Mouse (Mus musculus): ENCODE results near the gene Degs2.
"Not testable (repeated sequence)": the region's sequence is repeated elsewhere in the genome, so short reads cannot be mapped to it uniquely, and the experiment has no call there.

Gene Degs2

DNA sequence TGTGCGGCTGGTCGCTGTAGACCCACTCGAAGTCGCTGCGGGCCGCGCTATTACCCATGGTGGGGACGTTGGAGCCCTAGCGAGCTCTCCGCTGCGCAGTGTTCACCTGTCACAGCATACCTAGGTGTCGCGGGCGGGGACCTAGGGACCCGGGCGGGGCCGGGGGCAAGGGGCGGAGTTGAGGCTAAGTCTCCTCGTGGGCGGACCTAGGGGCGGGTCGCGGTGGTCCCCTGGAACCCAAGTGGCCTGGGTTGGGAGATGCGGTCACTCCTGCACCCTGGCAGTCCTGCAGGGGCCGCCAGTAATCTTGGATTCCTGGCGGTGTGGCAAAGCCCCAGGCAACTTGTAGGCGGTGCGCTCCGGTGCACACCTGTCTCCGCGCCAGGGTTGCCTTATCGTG is at the start of gene Degs2:
Gene Degs2, minus strand, starts transcription at position 131 of the 400 bp plus-strand sequence.
- peak; percentile 29 for DNase-seq

DNA sequence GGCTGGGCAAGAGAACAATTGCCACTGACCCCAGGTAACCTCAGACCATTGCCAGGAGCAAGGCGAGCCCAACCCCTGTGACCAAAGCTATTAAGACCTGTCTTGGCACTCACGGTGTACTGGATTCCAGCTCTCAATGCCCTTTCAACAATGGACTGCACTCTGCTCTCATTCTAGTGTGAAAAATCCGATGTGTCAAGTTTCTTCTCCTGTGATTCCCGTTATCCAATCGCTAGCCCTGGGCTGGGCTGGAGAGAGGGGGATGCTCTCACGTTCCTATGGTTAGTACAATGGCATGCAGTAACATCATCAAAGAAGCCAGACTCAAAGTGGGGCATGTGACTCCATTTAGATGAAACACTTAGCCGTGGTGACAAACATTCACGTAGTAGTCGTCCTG is 49.7 kb upstream of the Degs2 start:
- DNase-seq, result peak; percentile 62

DNA sequence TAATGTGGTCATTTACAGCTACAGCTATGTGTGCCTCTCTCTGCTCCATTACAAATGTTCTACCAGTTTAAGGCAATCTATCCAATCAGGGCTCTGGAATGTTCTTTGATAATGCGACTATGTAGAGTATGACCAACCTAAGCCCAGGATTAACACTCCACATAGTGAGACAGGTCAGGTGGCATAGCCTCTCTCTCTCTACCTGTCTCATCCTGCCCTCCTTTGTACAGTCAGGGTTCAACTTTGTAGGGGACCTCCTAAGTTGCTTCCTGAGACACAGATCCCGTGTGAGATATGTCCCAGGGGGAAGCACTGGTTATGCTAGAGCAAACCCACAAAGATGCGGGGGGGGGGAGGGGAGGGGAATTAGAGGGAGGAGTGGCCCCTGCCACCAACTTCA is 48.1 kb upstream of the Degs2 start:
- DNase-seq, result no peak

DNA sequence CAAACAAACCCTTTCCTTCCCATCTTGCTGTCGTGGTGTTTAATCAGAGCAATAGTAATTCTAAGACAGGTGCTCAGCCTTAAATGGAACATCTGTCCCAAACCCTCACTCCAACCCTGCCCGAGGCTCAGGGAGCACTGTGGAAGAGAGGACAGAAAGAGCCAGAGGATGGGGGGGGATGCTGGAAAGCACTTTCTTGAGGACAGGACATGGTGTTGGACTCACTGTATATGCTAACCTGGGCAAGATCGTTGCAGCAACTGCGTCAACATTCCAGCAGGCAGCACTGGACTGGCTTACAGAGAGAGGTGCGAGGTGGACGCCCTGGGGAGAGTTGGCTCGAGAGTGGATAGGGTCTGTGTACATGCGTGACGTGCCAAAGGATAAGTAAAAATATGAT is 47.3 kb upstream of the Degs2 start:
- no peak for DNase-seq

DNA sequence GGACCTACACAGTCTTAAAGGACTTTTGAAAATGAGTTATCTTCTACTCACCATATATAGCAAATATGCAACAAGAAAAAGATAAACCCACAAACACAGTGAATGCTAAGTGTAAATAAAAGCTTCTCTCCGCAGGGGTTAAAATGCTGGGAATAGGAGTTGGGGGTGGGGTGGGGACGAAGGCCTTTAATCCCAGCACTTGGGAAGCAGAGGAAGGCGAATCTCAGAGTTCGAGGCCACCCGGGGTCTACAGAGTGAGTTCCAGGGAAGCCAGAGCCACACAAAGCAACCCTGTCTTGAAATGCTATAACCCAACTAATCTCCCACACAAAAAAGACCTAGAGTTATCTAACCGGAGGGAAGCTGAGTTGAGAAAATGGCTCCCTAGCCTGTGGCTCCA is 46.9 kb upstream of the Degs2 start:
- DNase-seq, result no peak

DNA sequence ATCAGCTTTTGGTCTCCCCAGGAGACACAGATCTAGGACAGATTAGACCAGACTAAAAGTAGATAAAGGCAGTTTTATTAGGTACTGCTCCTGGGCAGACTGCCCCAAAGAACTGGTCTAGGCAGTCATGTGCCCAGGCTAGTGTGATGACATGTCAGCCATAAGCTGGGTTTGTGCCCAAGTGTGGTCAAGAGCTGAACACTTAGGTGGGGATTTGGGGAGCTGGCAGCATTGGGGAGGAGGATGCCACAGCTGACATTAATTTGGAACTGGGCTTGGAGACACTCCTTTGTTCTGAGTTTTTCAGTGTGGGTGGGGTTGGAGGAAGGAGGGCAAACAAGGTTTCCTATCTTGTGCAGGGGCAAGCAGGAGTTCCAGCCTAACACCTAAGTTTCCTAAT is 43.9 kb upstream of the Degs2 start:
- no peak for DNase-seq

DNA sequence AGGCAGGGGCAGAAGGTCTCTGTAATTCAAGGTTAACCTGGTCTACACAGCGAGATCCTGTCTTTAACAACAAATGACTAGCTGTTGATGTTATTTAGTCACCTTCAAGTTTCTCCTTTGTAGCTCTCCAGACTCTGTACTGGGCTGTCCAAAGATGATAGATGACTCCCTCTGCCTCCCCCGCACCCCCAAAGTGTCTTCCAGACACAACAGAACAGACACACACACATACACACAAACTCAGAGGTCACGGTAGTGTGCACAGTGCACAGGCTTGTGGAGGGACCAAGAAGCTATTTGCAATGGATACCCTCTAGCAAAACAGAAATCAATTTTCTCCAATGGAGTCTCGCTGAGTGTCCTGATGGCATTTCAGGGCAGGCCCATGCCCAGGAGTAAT is 40.1 kb upstream of the Degs2 start:
- DNase-seq, result no peak

DNA sequence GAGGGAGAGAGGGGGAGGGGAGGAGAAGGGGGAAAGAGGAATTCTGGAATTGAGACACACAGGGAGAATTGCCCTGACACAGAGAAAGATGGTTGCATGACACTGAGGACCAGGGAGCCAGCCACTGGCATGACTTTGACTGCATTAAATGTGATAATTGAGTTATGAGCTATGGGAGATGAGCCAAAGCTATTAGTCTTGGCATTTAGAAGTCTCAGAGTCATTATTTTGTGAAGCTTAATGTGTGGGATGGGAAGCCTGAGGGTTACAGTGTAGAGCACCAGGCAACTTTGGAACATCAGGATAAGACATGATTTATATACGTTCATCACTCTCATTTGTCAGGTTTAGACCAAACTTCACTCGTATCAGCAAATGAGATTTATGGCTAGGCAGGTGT is 39.4 kb upstream of the Degs2 start:
- no peak for DNase-seq

DNA sequence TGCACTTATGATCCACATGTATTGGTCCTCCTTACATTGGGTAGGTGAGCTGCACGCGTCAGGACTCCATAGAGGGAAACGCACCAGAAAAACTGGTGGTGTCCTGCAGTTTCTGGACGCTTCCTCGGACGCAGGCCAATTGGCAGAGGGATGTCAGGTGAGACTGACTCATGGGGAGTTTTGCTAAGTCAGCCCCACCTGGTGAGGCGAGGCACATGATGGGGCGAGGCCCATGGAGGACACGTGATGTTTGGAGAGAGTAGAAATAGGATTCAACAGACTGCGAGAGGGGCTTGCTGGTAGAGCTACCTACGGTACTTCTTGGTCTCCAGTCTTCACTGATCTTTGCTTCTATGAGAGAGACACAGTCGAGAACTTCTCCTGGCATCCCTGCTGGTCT is 36.6 kb upstream of the Degs2 start:
- DNase-seq, result no peak

DNA sequence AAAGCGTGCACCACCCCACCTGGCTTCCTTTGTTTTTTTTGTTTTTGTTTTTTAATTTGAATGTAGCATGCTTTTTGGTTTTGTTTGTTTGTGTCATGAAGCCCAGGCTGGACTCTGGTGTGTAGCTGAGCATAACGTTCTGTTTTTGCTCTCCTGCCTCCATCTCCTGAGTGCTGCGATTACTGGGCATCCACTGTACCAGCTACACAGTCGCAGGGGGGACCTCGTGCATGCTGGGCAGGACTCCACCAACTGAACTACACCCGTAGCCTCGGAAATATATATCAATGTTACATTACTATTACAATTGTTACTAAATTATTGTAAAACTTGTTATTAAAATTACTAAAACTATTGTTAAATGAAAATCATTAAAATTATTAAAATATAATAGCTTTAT is 35.7 kb upstream of the Degs2 start:
- DNase-seq, result no peak

DNA sequence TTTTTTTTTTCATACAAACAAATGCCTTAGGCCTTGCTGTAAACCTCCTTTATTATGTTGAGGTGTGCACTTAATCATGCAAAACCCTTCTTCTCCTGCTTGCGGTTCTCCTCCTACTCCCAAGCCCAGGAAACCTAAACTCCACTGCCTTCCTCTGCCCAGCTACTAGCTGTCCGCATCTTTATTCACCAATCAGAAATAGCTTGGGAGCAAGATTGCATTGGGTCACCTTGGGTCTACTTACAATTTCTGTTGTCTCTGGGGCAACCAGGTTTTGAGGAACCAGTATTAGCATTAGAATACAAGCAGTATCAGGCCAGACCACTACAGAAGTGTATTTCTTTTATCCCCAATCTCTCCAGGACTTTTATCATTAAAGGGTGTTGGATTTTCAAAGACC is 32.3 kb upstream of the Degs2 start:
- DNase-seq, result no peak

DNA sequence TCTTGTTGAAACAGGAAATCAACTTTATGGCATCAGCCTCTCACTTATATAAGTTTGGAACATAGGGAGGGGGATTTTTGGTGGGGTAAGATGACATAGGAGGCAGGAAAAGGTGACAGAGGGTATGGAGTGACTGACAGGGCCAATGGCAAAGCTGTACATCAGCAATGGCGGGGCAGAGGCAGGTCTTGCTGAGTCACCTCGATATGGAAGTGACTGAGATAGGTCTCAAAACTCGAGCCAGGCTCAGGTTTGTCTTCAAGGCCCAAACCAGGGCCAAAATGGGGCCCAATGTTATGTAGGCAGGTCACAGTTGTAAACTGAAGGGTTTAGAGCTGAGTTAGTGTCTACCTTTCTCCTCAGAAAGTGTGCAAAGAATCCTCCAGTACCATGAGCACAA is 21.7 kb upstream of the Degs2 start:
- no peak for DNase-seq

DNA sequence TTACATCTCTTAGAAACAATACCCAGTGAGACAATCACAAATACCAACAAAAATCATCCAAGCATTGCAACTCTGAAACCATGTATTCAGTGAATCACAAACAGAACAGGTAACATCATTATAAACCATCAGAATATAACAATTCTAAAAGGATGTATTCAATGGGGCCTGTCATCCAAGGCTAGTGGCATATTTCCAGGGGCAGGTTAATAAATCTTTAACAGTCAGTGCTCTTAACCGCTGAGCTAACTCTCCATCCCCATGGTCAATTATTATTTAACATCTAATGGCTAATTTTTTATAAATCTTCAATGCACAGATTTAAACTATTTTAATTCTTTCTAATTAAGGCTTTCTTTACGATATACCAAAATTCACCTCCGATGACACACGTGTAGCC is 20.3 kb upstream of the Degs2 start:
- no peak for DNase-seq

DNA sequence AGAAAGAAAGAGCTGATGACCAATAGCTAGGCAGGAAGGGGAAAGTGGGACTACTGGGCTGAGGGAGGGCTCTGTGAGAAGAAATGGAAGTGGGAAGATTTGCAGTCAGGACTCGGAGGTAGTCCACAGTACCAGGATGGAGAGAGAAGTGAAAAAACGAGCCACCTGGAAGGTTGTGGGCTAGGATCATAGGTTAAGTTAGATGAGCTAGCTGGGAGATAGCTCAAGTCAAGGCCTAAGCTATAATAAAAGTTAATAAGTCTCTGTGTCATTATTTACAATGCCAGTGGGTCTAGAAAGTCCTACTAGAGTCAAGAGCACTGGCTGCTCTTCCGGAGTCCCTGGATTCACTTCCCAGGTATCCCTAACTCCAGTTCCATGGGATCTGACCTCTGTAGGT is 16.4 kb upstream of the Degs2 start:
- DNase-seq, result no peak

DNA sequence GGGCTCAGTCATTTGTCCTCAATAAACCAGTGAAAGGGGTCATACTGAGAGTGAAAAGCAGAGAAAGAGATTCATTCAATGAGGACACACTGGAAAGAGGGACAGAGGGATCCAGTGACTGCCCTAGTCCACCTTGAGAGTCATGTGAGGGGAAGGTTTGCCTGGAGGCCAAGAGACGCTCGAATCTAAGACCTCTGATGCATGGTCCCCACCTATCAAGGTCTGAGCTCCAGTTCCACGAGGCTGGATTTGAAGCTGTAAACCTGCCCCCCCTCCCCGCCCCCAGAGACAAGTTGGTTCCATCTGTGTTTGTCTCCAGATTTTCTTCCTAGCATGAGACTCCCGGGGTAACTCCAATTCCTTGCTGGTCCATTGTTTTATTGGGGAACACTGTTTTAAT is 13.7 kb upstream of the Degs2 start:
- DNase-seq, result no peak

DNA sequence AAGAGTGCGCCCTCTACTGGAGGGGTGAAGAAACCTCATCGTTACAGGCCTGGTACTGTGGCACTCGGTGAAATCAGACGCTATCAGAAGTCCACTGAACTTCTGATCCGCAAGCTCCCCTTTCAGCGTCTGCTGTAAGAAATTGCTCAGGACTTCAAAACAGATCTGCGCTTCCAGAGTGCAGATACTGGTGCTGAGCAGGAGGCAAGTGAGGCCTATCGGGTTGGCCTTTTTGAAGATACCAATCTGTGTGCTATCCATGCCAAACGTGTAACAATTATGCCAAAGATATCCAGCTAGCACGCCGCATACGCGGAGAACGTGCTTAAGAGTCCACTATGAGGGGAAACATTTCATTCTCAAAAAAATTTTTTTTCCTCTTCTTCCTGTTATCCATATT is 11.9 kb upstream of the Degs2 start:
- not testable (repeated sequence) for DNase-seq

DNA sequence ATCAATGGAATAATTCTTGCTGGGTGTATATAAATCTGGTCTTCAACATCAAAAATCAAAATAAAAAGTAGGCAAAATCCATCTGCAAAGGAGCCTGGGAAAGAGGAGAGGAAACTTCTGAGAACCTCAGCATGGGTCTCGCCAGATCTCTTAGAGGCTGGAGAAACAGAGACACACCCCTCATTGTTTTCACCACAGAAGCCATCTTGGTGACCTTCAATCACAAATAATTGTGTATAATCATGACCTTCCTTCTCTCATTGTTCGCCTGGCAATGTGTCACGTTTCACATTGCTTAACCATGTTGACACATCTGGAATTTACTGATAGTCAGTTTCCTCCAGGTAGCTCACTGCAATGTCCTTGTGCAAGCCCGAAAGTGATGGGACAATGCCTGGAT is 10.4 kb upstream of the Degs2 start:
- no peak for DNase-seq

DNA sequence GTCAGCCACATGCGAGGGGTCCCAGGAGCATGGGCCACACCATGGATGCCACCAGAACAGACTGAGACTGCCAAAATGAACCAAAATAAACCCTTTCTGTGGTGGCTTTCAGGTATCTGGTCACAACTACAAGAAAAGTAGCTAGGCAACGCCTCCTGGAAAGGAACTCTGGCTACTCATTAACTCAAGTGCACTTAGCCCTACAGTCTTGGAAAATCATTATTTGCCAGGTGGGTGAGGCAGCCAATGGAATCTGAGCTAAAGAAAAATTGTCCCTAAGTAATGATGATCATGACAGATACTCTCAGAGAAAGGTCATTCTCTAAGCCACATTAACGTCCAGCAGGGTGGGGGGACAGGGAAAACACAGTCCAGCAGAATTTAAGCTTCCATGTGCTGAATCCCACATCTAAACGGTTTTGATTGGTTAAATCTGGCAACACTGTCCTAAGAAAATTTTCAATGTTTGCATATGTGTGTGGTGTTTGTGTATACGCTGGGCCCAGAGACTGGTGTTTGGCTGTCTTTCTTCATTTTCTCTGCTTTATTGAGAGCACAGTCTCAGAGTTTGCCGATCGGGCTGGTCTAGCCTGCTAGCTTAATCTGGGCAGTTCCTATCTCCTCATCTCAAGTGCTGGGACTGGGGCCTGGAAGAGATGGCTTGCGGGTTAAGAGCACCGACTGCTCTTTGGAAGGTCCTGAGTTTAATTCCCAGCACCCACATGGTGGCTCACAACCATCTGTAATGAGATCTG is 8.9 kb upstream of the Degs2 start:
- no peak for DNase-seq

DNA sequence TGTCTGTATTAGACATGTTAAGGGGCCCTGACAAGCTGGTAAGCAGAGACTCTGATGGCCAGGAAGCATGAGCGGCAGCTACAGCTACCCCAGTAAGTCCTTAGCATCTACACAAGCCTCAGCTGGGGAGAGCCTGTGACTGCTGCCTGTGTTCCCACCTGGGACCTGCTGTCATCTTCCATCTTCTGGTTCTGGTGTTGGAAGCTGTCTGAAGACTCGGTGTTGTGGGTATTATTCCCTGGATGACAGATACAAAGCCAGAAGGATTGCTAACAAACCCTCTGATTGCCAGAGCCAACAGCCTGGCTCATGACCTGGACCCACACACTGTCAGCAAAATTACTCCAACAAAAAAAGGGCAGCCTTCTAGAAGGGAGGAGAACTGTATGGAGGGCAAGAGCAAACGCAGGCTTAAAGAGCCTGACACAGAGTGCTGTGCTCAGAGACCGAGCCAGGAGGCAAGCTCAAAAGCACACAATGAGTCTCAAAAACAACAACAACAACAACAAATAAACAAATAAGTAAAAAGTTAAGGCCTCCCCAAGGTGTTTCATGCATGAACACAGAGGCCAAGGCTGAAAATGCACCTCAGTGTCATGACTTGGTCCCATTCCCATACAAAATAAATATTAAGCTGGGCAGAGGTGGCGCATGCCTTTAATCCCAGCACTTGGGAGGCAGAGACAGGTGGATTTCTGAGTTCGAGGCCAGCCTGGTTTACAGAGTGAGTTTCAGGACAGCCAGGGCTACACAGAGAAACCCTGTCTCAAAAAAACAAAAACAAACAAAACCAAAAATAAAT is 8.1 kb upstream of the Degs2 start:
- DNase-seq, result no peak

DNA sequence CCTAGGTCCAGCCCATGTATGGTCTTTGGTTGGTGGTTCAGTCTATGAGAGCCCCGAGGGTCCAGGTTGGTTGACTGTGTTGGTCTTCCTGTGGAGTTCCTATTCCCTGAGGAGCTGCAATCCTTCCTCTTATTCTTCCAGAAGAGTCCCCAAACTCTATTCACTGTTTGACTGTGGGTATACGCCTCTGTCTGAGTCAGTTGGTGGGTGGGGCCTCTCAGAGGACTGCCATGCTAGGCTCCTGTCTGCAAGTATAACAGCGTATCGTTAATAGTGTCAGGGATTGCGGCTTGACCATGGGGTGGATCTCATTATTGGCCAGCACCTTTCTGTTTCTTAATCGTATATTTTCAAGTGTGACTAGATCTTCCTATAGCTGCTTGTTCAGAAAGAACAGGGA is 7.3 kb upstream of the Degs2 start:
- no peak for DNase-seq

DNA sequence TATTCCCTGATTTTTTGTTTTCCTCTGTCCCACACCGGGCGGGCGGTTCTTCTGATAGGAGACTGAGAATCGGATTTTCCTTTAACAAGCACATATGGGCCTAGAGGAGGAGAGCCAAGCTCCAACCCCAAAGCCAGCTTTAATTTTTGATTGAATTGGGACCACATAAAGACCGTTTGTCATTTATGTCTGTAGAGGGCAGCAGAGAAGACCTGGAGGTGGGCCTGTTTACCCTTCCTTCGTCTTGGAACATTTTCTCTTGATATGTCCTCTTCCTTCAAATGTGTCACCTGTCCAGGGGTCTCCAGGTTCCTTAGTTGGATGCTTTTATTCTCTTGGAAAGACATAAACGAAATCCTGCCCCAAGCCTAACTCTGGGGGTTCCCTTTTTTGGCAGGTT is 4.0 kb upstream of the Degs2 start:
- peak; percentile 48 for DNase-seq

DNA sequence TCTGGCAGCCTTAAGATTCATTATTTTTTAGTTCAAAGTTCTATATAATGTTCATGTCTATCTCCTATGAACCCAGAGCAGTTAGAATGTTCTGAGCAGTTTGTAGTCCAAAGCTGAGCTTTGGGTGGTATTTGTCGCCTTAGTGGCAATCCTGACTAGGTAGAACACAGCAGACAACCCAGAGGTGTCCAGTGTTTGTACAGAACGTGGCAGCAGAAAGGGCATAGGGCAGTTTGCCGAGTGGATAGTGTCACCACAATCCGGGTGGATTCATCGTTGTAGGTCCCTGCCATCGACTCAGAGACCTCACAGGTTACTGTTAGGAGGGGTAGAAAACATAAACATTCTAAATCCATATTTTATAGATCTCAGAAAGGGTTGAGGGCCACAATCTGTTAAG is 3.4 kb upstream of the Degs2 start:
- DNase-seq, result no peak

DNA sequence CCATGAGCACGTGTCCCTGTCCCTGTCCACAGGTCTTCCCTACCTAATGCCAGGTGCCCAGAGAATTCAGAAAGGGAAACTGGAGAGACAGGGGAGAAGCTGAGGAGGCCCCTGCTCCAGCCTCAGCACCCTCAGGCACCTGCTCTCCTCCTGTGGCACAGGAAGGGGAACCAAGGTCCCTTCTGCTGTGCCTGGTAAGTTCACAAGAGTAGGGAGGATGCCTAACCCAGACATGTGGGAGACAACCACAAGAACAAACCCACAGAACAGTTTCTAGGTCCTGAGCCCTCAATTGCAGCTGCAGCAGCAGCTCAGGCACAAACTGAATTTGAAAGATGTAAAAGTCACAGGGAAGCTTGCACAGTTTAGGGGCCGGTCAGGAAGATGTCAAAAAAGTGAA is 894 bp downstream of the Degs2 start:
- DNase-seq, result no peak

DNA sequence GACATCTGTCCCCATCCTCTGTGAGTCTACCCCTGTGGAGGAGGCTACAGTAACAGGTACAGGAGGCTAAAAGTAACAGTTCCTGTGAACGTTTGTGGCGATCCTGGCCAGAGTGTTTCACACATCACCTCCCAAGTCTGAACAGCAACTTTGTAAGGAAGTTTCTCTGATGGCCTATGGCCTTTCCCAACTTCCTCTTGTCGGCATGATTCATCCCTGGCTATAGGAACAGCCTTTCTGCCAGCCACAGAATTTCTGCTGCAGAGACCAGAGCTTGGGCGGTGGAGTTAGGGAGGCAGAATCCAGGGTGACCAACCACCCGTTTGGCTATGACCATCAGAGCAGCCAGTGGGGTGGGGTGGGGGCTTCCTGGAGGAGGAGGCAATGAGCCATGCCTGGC is 2.1 kb downstream of the Degs2 start:
- DNase-seq, result no peak

DNA sequence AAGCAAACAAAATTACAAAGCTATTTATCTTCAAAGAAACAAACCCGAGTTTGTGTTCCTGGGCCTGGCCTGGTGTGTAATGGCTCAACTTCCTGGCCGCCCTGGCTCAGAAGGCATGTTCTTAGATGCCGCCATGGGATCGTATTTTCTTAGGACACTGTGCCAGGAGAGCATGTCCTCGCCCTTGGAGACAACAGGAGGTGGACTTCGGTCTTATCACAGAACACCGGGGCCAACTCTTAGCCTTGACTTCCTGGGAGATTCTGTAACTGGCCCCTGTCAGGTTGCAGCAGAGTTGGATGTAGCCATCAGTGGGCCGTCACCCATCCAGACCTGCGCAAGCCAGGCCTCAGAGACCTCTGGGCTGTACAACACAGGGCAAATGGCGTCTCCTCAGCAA is 2.5 kb downstream of the Degs2 start:
- no peak for DNase-seq
